Mouse (Mus musculus) C2C12 (cell line): ENCODE measurements around the gene Ncam2.

Experiments
- FOSL1 ChIP-seq: IDR thresholded peaks from one replicate; pipeline ENCODE4 v1.8.0; 2011; ENCODE audit warnings: mild to moderate bottlenecking, low read length; ENCODE audit not compliant: poor library complexity, insufficient read depth, severe bottlenecking
- MAX ChIP-seq: IDR thresholded peaks from one replicate; pipeline ENCODE4 v1.6.1; 2011; ENCODE audit warnings: mild to moderate bottlenecking, control low read depth
- MYOG ChIP-seq: IDR thresholded peaks from one replicate; pipeline ENCODE4 v1.6.1; 2011; ENCODE audit not compliant: control insufficient read depth, insufficient read length; ENCODE audit errors: extremely low read depth

GRCm38 (mm10) chr16:81199467-81199866 lies 1.0 kb upstream of the Ncam2 start:
- no peak for TF ChIP-seq FOSL1
- no peak for TF ChIP-seq MYOG
- no peak for TF ChIP-seq MAX
